Mouse (Mus musculus): ENCODE results near the gene Mast4. TPM values are rescaled to one million over a fixed set of nuclear protein-coding genes. Genes with fewer than 3 reads are reported as not detected.

Gene Mast4
- polyA plus RNA-seq, 1 experiment from 2014 or later = 15.2 TPM

DNA sequence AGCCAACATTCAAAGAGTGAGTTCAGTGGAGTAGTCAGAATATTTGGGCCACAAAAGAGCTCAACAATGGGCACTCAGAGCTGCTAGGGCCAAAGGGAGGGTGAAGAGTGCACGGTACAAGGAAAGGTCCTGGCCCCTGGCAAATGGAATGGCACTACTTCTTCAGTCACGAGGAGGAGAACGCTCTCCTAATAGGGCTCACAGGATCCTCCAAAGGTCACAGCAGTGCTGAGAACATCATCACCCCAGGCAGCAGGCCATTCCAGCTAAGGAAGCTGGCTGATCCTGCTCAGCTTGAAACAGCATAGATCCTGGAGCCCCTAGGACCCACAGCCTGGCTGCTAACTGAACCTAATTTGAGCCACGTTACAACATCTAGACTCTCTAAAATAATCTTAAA, 389.8 kb downstream of the Mast4 start:
- no peaks in the 10 kb centered on the region for H3K27me3 ChIP-seq
- H3K9ac ChIP-seq = no peak overlapping the region
- WGBS = 78% methylated on average over 4 of the region's 4 CpGs
- H3K4me2 ChIP-seq = no peak overlapping the region
- no peak for ATAC-seq
- H3K9me3 ChIP-seq (replicated peaks) = no peaks in the 10 kb centered on the region
- H3K27ac ChIP-seq = no peak overlapping the region
- H3K4me3 ChIP-seq = no peak overlapping the region
- H3K4me1 ChIP-seq = peaks cover 10% of the 10 kb centered on the region
- H3K36me3 ChIP-seq (ENCODE audit: poor library complexity, severe bottlenecking) = no peaks in the 10 kb centered on the region

DNA sequence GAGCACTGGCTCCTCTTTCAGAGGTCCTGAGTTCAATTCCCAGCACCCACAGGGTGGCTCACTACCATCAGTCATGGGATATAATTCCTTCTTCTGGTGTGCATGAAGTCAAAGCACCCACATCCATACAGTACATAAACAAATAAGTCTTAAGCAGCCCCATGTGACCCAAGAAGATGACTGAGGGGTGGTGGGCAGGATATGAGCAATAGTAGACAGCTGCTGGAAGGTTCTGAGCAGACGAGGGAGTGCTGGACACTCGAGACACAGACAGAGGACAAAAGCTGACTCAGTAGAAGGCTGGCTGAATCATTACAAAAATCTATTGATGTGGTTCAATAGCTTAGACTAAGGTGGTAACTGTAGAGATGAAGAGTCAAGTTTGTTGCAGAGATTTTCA, 391.7 kb downstream of the Mast4 start:
- 84% methylated on average over 2 of the region's 2 CpGs for WGBS
- no peak for ATAC-seq
- no peaks in the 10 kb centered on the region for H3K36me3 ChIP-seq (ENCODE audit: poor library complexity, severe bottlenecking)
- no peak overlapping the region for H3K9ac ChIP-seq
- H3K4me2 ChIP-seq = no peak overlapping the region
- H3K4me1 ChIP-seq = peaks cover 9% of the 10 kb centered on the region
- H3K4me3 ChIP-seq = no peak overlapping the region
- no peaks in the 10 kb centered on the region for H3K9me3 ChIP-seq (replicated peaks)
- H3K27me3 ChIP-seq = no peaks in the 10 kb centered on the region
- no peak overlapping the region for H3K27ac ChIP-seq

- no peaks in the 10 kb centered on the region for H3K27me3 ChIP-seq
- no peak overlapping the region for H3K4me3 ChIP-seq
- H3K9ac ChIP-seq = no peak overlapping the region
- H3K9me3 ChIP-seq (replicated peaks) = no peaks in the 10 kb centered on the region
- 83% methylated on average over 6 of the region's 6 CpGs for WGBS
- no peak for ATAC-seq
- H3K4me1 ChIP-seq = no peaks in the 10 kb centered on the region
- no peak overlapping the region for H3K4me2 ChIP-seq
- H3K36me3 ChIP-seq (ENCODE audit: poor library complexity, severe bottlenecking) = no peaks in the 10 kb centered on the region
- H3K27ac ChIP-seq = no peak overlapping the region
Measured at GRCm38 (mm10) chr13:102940476-102940875, 393.8 kb downstream of the Mast4 start.

DNA sequence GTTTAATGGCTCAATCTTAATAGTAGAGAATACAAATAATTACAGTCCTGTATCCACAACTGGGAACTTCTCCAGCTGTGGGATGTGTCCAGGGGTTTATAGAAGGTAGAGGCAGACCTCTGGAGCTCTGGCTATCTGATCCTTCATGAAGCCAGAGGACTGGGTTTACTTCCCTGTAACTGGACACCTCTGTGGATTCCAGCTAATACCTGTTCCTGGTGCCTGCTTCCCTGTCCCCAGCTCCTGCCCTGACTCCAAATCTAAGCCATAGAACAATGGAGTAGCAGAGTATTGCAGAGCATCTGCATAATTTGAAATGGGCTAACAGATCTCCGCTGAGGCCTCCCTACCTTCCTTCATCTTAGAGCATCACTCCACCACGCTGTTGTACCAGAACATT, 398.1 kb downstream of the Mast4 start:
- WGBS = 94% methylated on average over 2 of the region's 2 CpGs
- Histone ChIP-seq H3K9ac (no peak overlapping the region), H3K36me3 (ENCODE audit: poor library complexity, severe bottlenecking) (no peaks in the 10 kb centered on the region), H3K4me2 (no peak overlapping the region), H3K9me3 (replicated peaks) (no peaks in the 10 kb centered on the region), H3K4me3 (no peak overlapping the region), H3K4me1 (no peaks in the 10 kb centered on the region), H3K27me3 (no peaks in the 10 kb centered on the region), H3K27ac (no peak overlapping the region)
- no peak for ATAC-seq

DNA sequence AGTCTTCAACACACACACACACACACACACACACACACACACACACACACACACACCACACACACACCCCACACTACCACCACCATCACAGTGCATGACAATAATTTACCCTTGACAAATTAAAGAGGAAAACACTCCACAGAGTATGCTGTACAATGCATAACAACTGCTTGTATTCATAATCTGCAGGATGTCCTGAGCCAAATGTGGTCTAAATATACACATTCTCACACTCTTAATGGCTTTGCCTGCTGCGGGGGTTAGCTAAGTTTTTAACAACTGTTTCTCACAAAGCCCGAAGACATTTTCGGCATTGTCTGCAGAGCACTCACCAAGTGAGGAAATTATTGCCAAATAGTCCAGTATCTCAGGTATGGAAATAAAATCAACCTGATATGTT, 398.5 kb downstream of the Mast4 start:
- H3K36me3 ChIP-seq (ENCODE audit: poor library complexity, severe bottlenecking) = no peaks in the 10 kb centered on the region
- H3K27ac ChIP-seq = no peak overlapping the region
- no peaks in the 10 kb centered on the region for H3K9me3 ChIP-seq (replicated peaks)
- H3K4me2 ChIP-seq = no peak overlapping the region
- H3K4me1 ChIP-seq = no peaks in the 10 kb centered on the region
- H3K4me3 ChIP-seq = no peak overlapping the region
- WGBS = 94% methylated on average over 3 of the region's 3 CpGs
- no peak for ATAC-seq
- no peaks in the 10 kb centered on the region for H3K27me3 ChIP-seq
- no peak overlapping the region for H3K9ac ChIP-seq

DNA sequence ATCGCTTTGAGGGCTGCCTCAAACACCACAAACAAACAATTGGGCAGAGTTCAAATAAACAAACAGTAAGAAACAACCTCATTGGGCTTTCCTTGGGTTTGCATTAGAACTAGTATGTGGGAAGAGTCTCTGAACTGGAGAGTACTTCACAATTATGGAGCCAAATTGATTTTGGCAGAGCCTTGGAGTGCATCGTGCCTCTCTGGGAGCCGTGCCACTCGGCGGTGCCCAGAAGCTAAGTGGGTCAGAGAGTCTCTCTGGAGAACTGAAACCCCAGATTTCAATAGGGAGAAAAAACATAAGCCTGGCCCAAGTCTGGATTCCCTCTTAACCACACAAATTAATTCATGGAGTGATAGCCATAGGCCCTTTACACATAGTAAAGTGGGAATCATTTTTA, 400.6 kb downstream of the Mast4 start:
- 93% methylated on average over 5 of the region's 5 CpGs for WGBS
- Histone ChIP-seq H3K4me3 (no peak overlapping the region), H3K9me3 (replicated peaks) (no peaks in the 10 kb centered on the region), H3K27ac (no peak overlapping the region), H3K4me1 (no peaks in the 10 kb centered on the region), H3K27me3 (no peaks in the 10 kb centered on the region), H3K36me3 (ENCODE audit: poor library complexity, severe bottlenecking) (no peaks in the 10 kb centered on the region), H3K4me2 (no peak overlapping the region), H3K9ac (no peak overlapping the region)
- no peak for ATAC-seq

DNA sequence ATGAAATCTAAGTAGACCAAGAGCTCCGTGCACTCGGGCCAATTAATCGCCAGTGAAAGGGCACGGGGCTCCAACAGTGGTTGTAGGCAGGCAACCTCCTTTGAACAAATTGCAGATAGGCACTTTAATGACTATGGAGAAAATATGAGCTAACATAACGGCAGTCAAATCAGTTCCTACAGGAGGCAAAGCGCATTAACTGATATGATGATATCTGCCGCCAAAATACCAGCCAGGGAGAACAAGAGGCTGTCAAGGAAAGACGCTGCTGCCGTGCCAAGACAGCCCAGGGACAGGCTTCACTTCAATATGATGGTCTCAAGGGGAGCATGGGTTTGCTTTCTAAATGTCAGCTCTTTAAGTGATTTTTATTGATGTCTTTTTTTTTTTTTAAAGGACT, 401.9 kb downstream of the Mast4 start:
- H3K9ac ChIP-seq = no peak overlapping the region
- no peak overlapping the region for H3K4me3 ChIP-seq
- WGBS = 82% methylated on average over 9 of the region's 9 CpGs
- no peaks in the 10 kb centered on the region for H3K27me3 ChIP-seq
- ATAC-seq = no peak
- no peak overlapping the region for H3K27ac ChIP-seq
- H3K9me3 ChIP-seq (replicated peaks) = no peaks in the 10 kb centered on the region
- no peaks in the 10 kb centered on the region for H3K4me1 ChIP-seq
- H3K4me2 ChIP-seq = no peak overlapping the region
- no peaks in the 10 kb centered on the region for H3K36me3 ChIP-seq (ENCODE audit: poor library complexity, severe bottlenecking)

DNA sequence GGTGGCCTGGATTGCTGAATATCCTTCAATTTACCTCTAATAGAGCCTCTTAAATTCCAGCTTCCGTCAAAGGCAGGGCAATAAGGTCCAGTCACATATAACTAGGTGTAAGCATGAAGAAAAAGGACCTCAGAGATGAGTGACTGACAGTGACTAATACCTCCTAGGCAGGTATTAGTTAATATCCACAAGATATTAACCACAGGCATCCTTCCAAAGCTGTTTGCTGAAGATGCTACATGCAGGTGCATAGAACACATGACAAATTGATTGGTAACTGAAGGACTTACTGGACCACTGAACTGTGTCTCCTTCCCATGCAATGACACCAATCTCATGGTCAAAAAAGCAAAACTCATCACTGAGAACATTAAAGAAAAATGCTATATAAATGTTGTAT, 402.3 kb downstream of the Mast4 start:
- Histone ChIP-seq H3K27ac (no peak overlapping the region), H3K9ac (no peak overlapping the region), H3K4me2 (no peak overlapping the region), H3K9me3 (replicated peaks) (no peaks in the 10 kb centered on the region), H3K27me3 (no peaks in the 10 kb centered on the region), H3K4me3 (no peak overlapping the region), H3K36me3 (ENCODE audit: poor library complexity, severe bottlenecking) (no peaks in the 10 kb centered on the region), H3K4me1 (no peaks in the 10 kb centered on the region)
- no peak for ATAC-seq
- 97% methylated on average over 1 of the region's 1 CpGs for WGBS

DNA sequence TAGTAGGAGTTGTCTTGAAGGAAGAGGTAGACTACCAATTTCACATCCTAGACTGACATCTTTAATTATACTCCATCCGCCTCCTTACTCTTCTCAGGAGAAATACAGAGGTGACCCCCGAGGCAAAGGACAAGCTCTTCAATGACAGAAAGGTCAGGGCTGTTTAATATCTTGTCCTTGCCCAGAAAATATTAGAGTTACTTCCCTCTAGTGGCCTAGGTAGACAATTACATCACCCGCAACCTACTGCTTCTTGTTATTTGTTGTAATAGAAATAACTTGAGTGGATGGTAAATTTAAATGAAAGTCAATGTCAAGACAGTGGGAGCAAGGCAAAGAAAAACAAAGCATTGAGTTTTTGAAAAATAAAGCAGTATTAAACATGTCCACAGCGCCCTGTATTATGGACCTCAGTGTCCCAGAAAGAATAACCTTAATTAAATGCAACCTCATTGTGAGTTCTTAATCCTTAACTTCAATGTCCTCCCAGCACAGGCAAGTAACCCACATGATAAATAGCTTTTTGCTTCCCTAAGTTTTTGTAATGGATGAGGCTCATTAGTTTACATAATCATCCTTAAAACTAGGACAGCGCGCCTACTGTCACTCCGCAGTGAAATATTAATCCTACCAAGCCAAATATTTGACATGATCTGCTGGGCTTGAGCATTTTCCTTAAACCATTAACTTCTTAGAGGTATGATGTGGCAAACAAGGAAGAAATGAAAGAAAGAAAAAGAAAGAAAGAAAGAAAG, 408.3 kb downstream of the Mast4 start:
- Histone ChIP-seq H3K4me1 (no peaks in the 10 kb centered on the region), H3K36me3 (ENCODE audit: poor library complexity, severe bottlenecking) (no peaks in the 10 kb centered on the region), H3K27ac (no peak overlapping the region), H3K27me3 (no peaks in the 10 kb centered on the region), H3K9me3 (replicated peaks) (no peaks in the 10 kb centered on the region), H3K4me2 (no peak overlapping the region), H3K9ac (no peak overlapping the region), H3K4me3 (no peak overlapping the region)
- ATAC-seq = no peak
- 82% methylated on average over 7 of the region's 7 CpGs for WGBS

- 92% methylated on average over 7 of the region's 7 CpGs for WGBS
- H3K4me1 ChIP-seq = no peaks in the 10 kb centered on the region
- no peak for ATAC-seq
- H3K27ac ChIP-seq = no peak overlapping the region
- H3K4me2 ChIP-seq = no peak overlapping the region
- no peaks in the 10 kb centered on the region for H3K27me3 ChIP-seq
- H3K9ac ChIP-seq = no peak overlapping the region
- H3K36me3 ChIP-seq (ENCODE audit: poor library complexity, severe bottlenecking) = no peaks in the 10 kb centered on the region
- no peak overlapping the region for H3K4me3 ChIP-seq
- H3K9me3 ChIP-seq (replicated peaks) = no peaks in the 10 kb centered on the region
Measured at GRCm38 (mm10) chr13:102919741-102920140, 414.6 kb downstream of the Mast4 start.

DNA sequence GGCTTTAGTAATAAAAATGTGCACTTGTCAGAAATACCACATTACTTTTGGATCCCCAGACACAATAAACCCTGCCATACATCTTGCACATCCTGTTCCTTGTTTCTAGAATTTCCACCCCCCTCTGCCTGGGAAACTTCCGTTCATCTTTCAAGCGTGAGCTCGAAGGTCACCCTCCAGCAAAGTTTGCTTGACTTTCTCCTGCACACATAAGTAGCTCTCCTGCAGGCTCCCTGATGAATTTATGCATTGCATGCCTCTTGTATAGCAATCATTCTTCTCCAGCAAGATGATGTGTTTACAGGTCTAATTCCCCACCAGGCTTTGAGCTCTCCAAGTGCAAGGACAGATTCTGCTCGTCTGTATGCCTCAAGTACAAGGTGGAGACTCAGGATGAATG, 415.7 kb downstream of the Mast4 start:
- H3K9me3 ChIP-seq (replicated peaks) = no peaks in the 10 kb centered on the region
- no peak overlapping the region for H3K9ac ChIP-seq
- ATAC-seq = no peak
- no peaks in the 10 kb centered on the region for H3K4me1 ChIP-seq
- H3K36me3 ChIP-seq (ENCODE audit: poor library complexity, severe bottlenecking) = no peaks in the 10 kb centered on the region
- no peak overlapping the region for H3K4me2 ChIP-seq
- no peaks in the 10 kb centered on the region for H3K27me3 ChIP-seq
- no peak overlapping the region for H3K4me3 ChIP-seq
- 69% methylated on average over 4 of the region's 4 CpGs for WGBS
- H3K27ac ChIP-seq = no peak overlapping the region

- no peaks in the 10 kb centered on the region for H3K27me3 ChIP-seq
- no peaks in the 10 kb centered on the region for H3K36me3 ChIP-seq (ENCODE audit: poor library complexity, severe bottlenecking)
- no peak overlapping the region for H3K9ac ChIP-seq
- H3K27ac ChIP-seq = no peak overlapping the region
- no peak overlapping the region for H3K4me3 ChIP-seq
- ATAC-seq = no peak
- H3K4me2 ChIP-seq = no peak overlapping the region
- no peaks in the 10 kb centered on the region for H3K9me3 ChIP-seq (replicated peaks)
- 84% methylated on average over 1 of the region's 1 CpGs for WGBS
- no peaks in the 10 kb centered on the region for H3K4me1 ChIP-seq
Measured at GRCm38 (mm10) chr13:102915341-102915740, 419.0 kb downstream of the Mast4 start.

GRCm38 (mm10) chr13:102914800-102915199, 419.5 kb downstream of the Mast4 start:
- Histone ChIP-seq H3K4me2 (no peak overlapping the region), H3K9ac (no peak overlapping the region), H3K4me3 (no peak overlapping the region), H3K27ac (no peak overlapping the region), H3K27me3 (no peaks in the 10 kb centered on the region), H3K4me1 (no peaks in the 10 kb centered on the region), H3K9me3 (replicated peaks) (no peaks in the 10 kb centered on the region), H3K36me3 (ENCODE audit: poor library complexity, severe bottlenecking) (no peaks in the 10 kb centered on the region)
- no peak for ATAC-seq
